Mouse (Mus musculus) testis, adult 2 months (tissue): ENCODE measurements around the gene Gkn2. TPM values are rescaled to one million over a fixed set of nuclear protein-coding genes. Genes with fewer than 3 reads are reported as not detected.

Experiments used
- H3K27ac ChIP-seq: fragments of 200-500 bp; 2 replicates; pipeline ENCODE4 v1.5.1; 2012; ENCODE audit warnings: low read depth, low read length; ENCODE audit not compliant: control insufficient read depth, insufficient read depth
- H3K27me3 ChIP-seq: fragments of 200-500 bp; 2 replicates; pipeline ENCODE4 v1.6.1; 2012; ENCODE audit warnings: mild to moderate bottlenecking, low read length, moderate library complexity; ENCODE audit not compliant: control insufficient read depth, insufficient read depth
- H3K36me3 ChIP-seq: fragments of 200-500 bp; 2 replicates; pipeline ENCODE4 v1.6.1; 2012; ENCODE audit warnings: mild to moderate bottlenecking, low read length; ENCODE audit not compliant: control insufficient read depth, insufficient read depth
- H3K4me1 ChIP-seq: fragments of 200-500 bp; 2 replicates; pipeline ENCODE4 v1.6.1; 2012; ENCODE audit warnings: low read length; ENCODE audit not compliant: control insufficient read depth, insufficient read depth
- H3K4me3 ChIP-seq: fragments of 200-500 bp; 2 replicates; pipeline ENCODE4 v1.5.1; 2012; ENCODE audit warnings: low read depth, mild to moderate bottlenecking, low read length, moderate library complexity, mixed read lengths; ENCODE audit not compliant: control insufficient read depth
- CTCF ChIP-seq: fragments of 200-500 bp; IDR thresholded peaks from 2 replicates; pipeline ENCODE4 v1.5.1; 2012; ENCODE audit warnings: low read depth, mild to moderate bottlenecking, inconsistent platforms, low read length, moderate library complexity; ENCODE audit not compliant: control insufficient read depth, insufficient read depth, insufficient replicate concordance
- POLR2A ChIP-seq: fragments of 200-500 bp; IDR thresholded peaks from 2 replicates; pipeline ENCODE4 v1.6.1; 2012; ENCODE audit warnings: low read depth, mild to moderate bottlenecking, inconsistent platforms, low read length, moderate library complexity; ENCODE audit not compliant: control insufficient read depth
- polyA plus RNA-seq: library from polyadenylated mRNA; depleted of rRNA; stranded (reverse); fragments of >200 nt; gene quantifications from 2 replicates; pipeline ENCODE4 v1.2.3, GENCODE M21; 2012; rRNA removed

Gene Gkn2
- polyA plus RNA-seq, 1 experiment, result 0.70 TPM

- Histone ChIP-seq H3K36me3 (no peaks in the 10 kb centered on the region), H3K4me1 (no peaks in the 10 kb centered on the region), H3K27ac (no peak overlapping the region), H3K27me3 (no peaks in the 10 kb centered on the region), H3K4me3 (no peak overlapping the region)
- no peak for TF ChIP-seq POLR2A
- no peak for TF ChIP-seq CTCF
Observed at GRCm38 (mm10) chr6:87412011-87412410, 38.9 kb downstream of the Gkn2 start.

- Histone ChIP-seq H3K4me1 (no peaks in the 10 kb centered on the region), H3K27ac (no peak overlapping the region), H3K4me3 (no peak overlapping the region), H3K27me3 (no peaks in the 10 kb centered on the region), H3K36me3 (no peaks in the 10 kb centered on the region)
- TF ChIP-seq POLR2A, result no peak
- no peak for TF ChIP-seq CTCF
Observed at GRCm38 (mm10) chr6:87422304-87422703, 49.1 kb downstream of the Gkn2 start.

- no peak overlapping the region for H3K4me3 ChIP-seq
- H3K4me1 ChIP-seq, result no peaks in the 10 kb centered on the region; the same call in 1 of the 2 replicates
- no peaks in the 10 kb centered on the region for H3K27me3 ChIP-seq
- TF ChIP-seq CTCF, result no peak
- no peak for TF ChIP-seq POLR2A
- no peaks in the 10 kb centered on the region for H3K36me3 ChIP-seq
- no peak overlapping the region for H3K27ac ChIP-seq
Observed at GRCm38 (mm10) chr6:87424037-87424816, 51.1 kb downstream of the Gkn2 start.

- no peaks in the 10 kb centered on the region for H3K27me3 ChIP-seq
- no peaks in the 10 kb centered on the region for H3K36me3 ChIP-seq
- TF ChIP-seq CTCF, result no peak
- TF ChIP-seq POLR2A, result no peak
- no peak overlapping the region for H3K27ac ChIP-seq
- no peaks in the 10 kb centered on the region; the same call in 1 of the 2 replicates for H3K4me1 ChIP-seq
- H3K4me3 ChIP-seq, result no peak overlapping the region
Observed at GRCm38 (mm10) chr6:87426954-87427353, 53.8 kb downstream of the Gkn2 start.

- no peak overlapping the region for H3K27ac ChIP-seq
- H3K36me3 ChIP-seq, result no peaks in the 10 kb centered on the region
- H3K27me3 ChIP-seq, result no peaks in the 10 kb centered on the region
- H3K4me3 ChIP-seq, result no peak overlapping the region
- TF ChIP-seq CTCF (no peak), POLR2A (no peak)
- no peaks in the 10 kb centered on the region; the same call in 1 of the 2 replicates for H3K4me1 ChIP-seq
Observed at GRCm38 (mm10) chr6:87427616-87428015, 54.5 kb downstream of the Gkn2 start.

GRCm38 (mm10) chr6:87428487-87429044 is 55.4 kb downstream of the Gkn2 start, which contains the start of gene Bmp10:
Gene Bmp10 (plus strand): TSS chr6:87428994.
- H3K4me3 ChIP-seq, result no peak within 1 kb of the TSS
- no peak for TF ChIP-seq CTCF
- no peak for TF ChIP-seq POLR2A
- H3K27me3 ChIP-seq, result no peaks in the 10 kb centered on the region
- no peaks in the 10 kb centered on the region for H3K36me3 ChIP-seq
- H3K4me1 ChIP-seq, result no peaks in the 10 kb centered on the region; the same call in 1 of the 2 replicates
- H3K27ac ChIP-seq, result no peak within 1 kb of the TSS

Other genes with a start within 250 kb of the Gkn2 start
- 0.55 and 0.62 TPM in 2 replicates for gene Antxr1, start 37.5 kb upstream of the Gkn2 start, polyA plus RNA-seq
- gene Gkn1, start 22.4 kb upstream of the Gkn2 start, polyA plus RNA-seq, result 0.08 and 0.19 TPM in 2 replicates
- 0.34 and 0.42 TPM in 2 replicates for gene Gkn3, start 15.6 kb downstream of the Gkn2 start, polyA plus RNA-seq
- not detected in 2 replicates for gene Bmp10, start 55.6 kb downstream of the Gkn2 start, polyA plus RNA-seq
- 0.08 and 0.14 TPM in 2 replicates for gene Arhgap25, start 159.9 kb downstream of the Gkn2 start, polyA plus RNA-seq
- 0.77 and 0.98 TPM in 2 replicates for gene Prokr1, start 217.4 kb downstream of the Gkn2 start, polyA plus RNA-seq